Mouse (Mus musculus) thymus, adult 18-20 months (tissue): ENCODE measurements around the gene Tfr2.

Experiments used
- DNase-seq, 2 experiments: peaks; one replicate each; pipeline ENCODE4 v3.0.0; 2022; ENCODE audit warnings: mixed read lengths in 2 of 2

Tfr2 gene

DNA sequence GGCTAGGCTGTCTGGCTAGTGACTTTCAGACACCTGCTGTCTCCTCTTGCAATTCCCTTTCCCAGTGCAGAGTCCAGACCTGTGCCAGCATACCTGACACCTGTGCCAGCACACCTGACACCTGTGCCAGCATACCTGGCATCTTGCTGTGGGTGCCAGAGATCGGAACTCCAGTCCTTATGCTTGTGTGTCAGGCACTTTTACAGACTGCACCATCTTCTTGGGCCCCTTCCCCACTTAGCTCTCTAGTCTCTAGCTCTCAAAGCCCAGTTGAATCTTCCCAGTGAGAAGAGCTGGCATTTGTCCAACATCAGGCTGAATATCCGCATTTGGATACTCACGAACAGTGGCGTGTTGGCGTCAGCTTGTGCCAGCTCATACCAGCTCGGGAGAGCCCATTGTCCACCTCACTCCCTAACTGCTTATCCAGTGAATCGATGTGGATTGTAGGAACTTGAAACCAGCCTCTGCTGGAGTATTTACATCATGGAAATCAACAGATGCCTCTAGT, 30.3 kb upstream of the Tfr2 start:
- no peak for DNase-seq

DNA sequence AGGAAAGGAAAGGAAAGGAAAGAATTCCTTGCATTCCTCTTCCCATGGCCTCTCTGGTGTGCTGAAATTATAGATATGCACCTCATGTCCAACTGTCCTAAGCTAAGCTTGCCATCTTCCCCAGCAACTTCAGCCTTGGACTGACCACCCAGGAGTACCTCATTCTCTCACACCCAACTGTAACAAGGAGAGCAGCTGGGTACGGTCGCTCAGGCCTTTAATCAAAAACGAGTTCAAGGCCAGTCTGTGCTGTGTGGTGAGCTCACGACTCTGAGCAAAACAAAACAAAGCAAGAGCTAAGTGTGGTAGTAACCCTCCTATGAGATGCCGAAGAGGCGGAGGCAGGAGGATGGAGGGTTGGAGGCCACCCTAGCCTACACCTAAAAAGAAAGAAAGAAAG, 28.6 kb upstream of the Tfr2 start:
- no peak for DNase-seq

DNA sequence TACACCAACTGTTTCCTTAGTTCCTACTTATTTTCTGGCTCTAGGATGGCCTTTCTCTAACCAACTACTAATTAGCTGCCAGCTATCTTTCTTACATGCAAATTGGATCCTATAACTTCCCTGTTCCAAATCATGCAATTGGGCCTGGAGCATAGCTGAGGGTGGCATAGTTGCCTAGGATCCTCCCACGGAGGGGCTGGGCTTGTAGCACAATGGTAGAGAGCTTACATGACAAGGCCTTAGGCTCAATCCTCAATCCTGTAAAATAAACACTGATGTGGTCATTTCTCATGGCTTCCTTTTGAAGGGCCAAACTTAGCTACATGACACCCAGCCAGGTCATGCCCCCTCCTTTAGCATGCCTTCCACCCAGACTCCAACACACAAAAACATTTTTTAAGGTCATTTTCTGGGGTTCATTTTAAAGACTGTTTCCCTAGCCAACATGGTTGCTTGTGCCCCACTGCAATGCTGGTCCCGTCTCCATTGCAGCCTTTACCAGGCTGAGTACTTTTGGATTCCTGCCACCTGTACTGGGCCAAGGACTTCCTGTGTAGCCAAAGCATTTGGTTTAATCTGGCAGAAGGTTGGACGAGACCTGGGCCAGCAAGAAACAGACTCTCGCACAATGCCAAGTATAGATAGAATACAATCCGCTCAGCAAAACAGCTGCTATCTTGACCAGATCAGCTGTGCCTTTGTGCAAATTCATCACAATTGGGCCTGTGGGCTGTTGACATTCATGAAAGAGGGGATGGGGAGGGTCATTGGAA, 27.7 kb upstream of the Tfr2 start:
- no peak for DNase-seq

DNA sequence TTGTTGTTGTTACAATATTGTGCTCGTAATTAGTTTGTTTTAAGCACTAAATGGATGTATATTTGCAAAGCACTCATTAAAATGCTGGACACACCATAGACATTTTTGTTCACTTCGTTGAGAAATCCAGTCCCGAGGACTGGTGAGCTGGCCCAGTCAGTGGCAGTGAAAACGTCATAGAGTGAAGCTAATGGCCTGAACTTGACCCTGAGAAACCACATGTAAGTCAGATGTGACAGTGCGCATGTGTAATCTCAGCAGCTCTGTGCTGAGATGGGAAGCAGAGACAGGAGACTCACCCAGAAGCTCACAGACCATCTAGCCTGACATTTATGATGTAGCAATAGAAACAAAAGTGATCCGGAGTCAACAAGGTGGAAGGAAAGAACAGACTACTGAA, 24.7 kb upstream of the Tfr2 start:
- DNase-seq, result no peak

DNA sequence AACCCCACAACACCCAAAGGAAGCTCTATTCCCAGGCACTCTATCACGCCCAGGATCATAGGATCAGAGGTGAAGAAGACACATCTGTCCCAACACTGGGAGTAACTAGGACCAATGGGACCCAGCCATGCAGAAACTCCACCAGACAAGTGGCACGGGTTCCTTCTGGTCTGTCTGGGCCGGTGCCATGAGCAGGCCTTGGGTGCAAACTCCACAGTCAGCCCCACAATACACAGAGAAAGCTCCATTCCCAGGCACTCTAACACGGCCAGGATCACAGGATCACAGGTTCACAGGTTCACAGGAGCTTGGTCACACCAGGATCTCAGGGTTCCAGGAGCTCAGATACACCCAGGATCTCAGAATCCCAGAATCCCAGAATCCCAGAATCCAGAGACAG, 24.0 kb upstream of the Tfr2 start:
- no peak for DNase-seq

DNA sequence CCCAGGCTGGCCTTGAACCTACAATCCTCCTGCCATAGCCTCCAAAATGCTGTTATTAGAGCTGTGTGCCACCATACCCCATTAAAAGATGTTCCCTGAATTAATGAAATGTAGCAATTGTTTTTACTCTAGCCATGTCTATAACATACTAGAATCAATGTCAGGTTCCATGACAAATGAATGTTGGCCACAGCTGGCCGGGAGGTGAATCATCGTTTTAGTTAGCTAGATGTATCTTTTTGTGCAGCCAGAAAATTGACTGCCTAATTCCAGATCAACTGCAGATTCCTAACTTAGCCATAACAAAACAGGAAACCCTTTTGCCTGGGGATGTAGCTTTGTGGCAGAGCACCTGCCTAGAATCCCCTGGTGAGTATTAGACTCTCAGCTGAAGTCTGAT, 19.8 kb upstream of the Tfr2 start:
- no peak for DNase-seq

DNA sequence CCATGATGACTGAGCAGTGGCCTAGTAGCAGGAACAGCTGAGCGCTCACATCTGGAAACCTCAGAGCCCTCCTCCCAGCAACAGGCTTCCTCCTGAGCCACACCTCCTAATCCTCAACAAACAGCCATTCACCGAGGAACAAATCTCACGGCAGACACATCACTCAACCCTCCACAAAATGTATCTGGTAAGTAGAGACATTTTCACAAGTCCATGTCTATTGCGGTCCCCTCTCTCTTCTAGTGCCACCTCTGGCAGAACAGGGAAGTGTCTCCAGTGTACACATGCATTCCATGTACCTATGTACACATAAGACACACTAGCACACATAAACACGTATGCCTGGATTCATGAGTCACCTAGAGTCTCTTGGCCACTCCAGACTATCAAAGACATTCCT, 18.5 kb upstream of the Tfr2 start:
- DNase-seq, result no peak

DNA sequence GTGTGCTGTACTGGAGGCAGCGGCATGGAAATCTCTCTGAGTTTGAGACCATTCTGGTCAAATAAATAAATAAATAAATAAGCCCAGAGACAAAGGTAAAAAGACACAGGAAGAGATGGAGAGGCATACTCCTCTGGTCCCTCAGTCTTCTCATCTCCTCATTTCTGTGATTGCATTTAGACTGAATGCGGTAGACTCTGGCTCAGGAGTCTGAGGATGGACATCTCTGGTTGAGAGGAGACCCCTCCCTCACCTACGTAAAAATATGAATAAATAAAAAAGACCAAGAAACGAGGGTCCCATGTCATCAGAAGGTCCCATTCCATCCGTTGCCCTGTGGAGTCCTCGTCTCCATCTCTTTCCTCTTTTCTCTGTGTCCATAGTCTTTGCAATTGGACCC, 16.6 kb upstream of the Tfr2 start:
- no peak for DNase-seq

DNA sequence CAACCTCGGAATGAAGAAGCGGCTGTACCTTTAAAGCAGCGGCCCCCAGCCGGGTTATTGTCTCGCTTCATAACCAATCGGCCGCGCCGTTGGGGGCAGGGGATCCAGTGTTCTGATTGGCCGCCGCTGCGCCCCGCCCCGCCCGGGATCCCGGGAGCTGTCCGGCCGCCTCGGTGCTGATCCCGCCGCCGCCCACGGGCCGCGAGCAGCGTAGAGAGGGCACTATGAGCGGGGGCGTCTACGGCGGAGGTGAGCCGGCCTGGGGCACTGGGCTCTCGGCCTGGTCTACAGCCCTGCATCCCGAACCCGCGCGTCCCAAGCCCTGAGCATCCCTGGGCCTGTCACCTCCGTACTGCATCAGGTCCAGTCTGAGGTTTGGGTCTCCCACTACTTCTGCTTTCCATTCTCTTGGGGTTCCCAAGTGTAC, 16.2 kb upstream of the Tfr2 start, which contains the start of gene Actl6b:
Actl6b (plus strand) TSS at position 107 of the 427 bp plus-strand sequence.
- DNase-seq, result peak in 1 of 2 experiments; percentile 26

DNA sequence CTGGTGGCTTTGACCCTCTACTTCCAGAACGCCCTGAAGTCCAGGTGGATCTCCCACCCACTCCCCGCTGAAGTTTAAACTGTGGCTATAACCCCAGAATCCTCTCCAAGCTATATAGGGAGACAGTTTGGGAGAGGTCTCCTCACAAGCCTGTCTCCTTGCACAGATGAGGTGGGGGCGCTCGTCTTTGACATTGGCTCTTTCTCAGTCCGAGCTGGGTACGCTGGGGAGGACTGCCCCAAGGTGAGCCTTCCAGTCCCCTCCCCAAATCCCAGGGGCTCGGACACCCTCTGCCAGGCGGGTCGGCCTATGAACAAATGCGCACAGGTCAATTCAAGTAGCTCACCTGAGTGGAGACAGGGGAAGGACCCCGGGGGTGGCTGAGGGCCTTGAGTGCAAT, 15.7 kb upstream of the Tfr2 start:
- DNase-seq, result no peak

DNA sequence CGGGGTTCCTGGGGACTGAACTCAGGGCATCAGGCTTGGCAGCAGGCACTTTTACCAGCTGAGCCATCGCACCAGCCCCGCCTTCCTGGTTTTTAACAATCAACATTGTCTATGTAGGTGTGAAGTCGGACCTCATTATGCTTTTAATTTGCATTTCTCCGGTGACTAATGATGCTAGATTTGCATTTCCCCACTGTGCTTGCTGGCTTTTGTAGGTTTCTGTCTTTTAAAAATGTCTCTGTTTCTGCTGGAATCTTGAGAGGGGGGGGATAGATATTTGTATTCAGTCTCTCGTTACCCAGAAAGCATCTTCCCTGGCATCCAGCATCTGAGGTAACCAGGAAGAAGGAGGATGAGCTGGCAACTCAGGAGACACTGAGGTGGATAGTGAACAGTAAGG, 8.1 kb upstream of the Tfr2 start:
- DNase-seq, result no peak

DNA sequence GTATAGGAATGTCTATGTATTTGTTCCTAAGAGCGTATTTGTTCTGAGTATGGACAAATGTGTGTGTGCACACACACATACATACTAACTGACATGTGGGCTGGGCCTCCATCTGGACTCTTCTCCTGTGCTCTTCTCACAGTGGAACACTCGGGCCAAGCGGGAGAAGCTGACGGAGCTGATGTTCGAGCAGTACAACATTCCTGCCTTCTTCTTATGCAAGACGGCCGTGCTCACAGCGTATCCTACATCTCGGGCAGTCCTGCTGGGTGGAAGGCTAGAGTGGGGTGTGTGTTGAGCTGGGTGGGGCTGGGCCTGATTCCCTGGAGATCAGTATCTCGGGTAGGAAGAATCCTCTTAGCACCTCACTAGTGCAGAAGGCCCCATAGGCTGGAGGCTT, 6.7 kb upstream of the Tfr2 start:
- DNase-seq, result no peak

DNA sequence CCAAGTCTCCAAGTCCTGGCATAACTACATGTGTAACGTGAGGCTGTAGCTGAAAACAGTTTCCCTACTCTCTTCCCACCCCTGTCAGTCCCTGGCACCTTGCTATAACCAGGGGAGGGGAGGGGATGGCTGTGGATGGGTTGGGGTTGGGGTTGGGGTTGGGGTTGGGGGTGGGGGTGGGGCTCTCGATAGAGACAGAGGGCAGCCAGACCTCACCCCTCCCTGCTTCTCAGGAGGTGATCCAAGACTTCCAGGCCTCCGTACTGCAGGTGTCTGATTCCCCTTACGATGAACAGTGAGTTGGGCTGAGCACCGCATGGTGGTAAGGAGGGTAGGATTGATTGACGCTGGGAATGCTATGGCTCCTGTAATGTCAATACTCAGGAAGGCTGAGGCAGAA, 3.9 kb upstream of the Tfr2 start:
- DNase-seq, result no peak

DNA sequence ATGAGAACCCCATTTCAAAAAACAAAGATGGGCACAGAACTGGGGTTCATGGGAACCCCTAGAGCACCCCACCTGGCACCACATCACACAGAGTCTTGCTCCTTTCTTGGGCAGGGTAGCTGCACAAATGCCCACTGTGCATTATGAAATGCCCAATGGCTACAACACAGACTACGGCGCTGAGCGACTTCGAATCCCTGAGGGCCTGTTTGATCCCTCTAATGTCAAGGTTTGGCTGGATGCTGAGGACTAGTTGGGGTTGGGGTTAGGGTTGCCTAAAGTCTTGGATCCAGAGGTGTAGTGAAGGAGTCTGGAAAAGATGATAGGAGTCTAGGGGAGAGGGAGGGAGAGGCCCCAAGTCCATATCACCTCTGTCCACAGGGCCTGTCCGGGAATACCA, 3.2 kb upstream of the Tfr2 start:
- no peak for DNase-seq

DNA sequence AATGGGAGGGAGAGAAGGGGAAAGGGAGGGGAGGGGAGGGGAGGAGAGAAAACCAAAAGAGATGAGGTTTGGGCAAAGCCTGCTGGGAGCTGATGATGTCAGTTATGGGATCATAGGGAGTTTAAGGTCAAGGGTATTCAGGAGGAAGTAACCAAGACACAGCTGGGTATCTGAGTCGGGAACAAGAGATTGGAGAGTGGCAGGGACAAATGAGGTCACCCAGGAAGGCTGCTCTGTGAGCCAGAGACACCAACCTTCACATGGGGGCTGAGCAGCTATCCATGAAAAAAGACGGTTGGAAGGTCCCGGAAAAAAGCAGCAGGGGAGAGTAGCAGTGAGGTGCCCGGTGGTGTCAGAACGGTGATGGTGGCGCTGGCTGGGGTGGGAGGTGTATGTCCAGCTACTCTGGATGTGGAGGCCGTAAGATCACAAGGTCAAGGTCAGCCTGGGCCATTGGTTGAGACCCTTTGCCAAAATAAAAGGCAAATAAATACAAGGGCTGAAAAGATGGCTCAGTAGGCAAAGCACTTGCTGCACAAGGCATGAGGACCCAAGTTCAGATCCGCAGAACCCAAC, 1.3 kb upstream of the Tfr2 start:
- no peak for DNase-seq

DNA sequence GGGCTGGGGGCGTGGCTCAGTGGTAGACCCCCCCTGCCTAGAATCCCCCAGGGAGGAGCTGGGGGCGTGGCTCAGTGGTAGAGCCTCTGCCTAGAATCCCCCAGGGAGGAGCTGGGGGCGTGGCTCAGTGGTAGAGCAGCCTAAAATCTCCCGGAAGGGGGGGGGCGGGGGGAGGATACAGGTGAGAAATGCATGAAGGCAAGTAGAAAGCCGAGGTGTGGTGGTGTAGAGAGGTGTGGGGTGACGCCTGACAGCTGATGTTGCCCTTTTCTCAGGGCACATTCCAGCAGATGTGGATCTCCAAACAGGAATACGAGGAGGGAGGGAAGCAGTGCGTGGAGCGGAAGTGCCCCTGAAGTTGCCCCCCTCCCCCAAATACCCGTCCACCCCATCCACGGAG, 609 bp upstream of the Tfr2 start:
- DNase-seq, result no peak

DNA sequence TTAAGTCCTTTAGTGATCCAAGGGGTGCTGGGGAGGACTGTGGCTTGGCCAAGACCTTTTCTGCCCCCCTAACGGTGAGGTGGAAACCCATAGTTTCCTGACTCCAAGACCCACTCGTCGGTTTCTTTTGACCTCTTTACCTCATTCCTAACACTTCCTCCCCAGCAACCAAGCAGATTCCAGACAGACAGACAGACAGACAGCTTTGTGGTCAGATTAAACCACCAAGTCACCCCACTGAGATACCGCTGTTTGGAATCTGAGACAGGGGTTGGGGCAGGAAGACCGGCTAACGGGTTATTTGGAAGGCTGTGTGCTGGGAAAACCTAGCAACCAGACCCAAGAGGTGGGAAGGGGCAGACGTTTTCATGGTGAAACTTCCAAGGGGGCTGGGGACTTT, 541 bp downstream of the Tfr2 start:
- no peak for DNase-seq

DNA sequence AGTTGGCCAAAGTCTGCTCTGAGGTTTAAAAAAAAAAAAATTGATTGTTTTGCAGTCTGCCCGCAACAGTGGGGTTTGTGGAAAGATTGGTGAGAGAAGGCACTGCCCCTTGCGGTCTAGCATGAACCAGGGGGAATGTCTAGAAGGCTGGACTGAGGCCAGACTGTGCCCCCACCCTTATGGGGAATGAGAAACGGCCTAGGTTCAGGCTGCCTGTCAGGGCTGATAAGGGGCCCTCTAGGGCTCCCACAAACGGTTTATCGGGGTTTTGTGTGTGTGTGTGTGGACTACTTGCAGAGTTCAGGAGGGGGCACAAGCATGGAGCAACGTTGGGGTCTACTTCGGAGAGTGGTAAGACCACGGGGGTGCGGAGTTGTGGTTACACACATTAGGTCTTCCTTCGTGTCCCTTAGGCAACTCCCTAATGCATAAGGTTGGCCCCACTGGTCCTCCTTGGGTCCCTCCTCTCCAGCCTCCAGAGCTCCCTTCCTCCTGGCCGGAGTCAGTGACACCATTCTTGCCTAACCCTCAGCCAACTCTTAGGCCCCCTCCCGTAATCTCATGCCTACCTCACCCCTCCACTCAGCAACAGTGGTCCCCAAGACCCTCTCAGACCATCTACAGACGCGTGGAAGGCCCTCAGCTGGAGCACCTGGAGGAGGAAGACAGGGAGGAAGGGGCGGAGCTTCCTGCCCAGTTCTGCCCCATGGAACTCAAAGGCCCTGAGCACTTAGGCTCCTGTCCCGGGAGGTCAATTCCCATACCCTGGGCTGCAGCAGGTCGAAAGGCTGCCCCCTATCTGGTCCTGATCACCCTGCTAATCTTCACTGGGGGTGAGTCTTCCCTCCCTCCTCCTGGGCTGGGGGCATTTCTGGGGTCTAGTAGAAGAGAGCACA, 1.3 kb downstream of the Tfr2 start:
- DNase-seq, result no peak

DNA sequence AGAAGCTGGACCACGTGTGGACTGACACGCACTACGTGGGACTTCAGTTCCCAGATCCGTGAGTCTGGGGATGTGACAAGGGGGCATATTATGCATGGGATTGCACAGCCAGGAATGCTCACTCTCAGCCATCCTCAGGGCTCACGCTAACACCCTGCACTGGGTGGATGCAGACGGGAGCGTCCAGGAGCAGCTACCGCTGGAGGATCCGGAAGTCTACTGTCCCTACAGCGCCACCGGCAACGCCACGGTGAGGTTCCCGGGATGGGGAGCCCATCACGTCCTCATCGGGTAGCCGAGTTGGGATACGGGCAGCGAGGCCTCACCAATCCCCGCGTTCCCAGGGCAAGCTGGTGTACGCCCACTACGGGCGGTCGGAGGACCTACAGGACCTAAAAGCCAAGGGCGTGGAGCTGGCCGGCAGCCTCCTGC, 4.8 kb downstream of the Tfr2 start:
- no peak for DNase-seq

DNA sequence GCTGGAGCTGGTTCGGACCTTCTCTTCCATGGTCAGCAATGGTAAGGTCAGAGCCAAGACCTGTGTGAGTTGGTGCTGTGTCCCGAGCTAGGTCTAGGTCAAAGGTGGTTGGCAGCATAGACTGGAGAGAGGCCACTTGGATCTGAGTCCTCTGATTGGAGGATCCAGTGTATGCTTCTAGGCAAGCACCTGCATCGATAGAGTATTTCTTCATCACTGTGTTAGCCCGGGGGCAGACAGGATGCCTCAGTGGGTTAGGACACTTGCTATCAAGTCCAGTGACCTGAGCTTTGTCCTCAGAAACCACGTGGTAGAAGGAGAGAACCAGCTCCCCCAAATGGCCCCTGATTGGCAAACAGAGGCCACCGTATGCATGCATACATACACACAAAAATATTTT, 10.6 kb downstream of the Tfr2 start:
- DNase-seq, result no peak

DNA sequence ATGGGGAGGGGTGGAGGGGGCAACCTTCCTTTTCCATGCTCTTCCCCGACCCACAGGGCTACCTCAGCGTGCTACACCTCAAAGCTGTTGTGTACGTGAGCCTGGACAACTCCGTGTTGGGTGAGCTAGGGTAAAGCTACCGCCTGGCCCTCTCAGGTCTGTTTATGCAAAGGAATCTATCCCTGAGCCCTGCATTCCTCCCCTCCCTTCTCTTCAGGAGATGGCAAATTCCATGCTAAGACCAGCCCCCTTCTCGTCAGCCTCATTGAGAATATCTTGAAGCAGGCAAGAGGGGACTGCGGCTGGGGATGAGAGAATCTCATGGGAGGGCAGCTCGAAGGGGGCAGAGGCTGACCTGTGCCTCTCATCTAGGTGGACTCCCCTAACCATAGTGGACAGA, 13.1 kb downstream of the Tfr2 start:
- no peak for DNase-seq

DNA sequence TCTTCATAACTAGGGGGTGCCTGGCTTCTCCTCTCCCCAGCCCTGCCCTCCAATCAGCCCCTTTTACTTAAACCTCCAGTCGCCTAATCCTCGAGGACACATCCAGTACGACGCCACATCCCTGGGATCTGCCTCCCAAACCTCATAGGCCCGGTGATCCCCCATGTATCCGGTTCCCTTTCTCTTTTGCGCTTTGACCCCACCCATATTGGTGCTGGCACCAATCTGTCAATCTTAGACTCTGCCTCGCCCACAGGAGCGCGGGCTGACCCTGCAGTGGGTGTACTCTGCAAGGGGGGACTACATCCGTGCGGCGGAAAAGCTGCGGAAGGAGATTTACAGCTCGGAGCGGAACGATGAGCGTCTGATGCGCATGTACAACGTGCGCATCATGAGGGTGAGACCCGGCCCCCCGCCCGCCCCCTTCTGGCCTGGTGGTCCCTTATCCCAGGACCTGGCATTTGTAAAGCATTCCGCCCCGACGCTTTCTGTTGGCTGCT, 14.1 kb downstream of the Tfr2 start:
- DNase-seq, result no peak

DNA sequence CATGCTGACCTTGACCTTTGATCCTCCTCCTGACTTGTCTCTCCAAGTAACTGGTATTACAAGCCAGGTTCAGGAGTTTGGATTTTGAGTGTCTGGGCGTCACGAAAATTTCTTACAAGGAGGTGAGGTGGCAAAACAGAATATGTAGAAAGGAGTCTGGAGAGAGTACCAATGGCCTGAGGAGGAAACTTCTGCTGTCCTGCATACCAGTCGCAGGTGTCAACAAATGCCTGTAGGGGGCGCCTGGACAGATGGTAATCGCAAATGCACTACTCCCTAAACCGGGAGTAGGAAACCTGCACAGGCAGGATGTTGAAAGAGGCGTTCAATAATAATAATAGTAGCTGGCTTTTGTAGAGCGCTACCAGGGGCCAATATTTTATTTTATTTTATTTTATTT, 15.3 kb downstream of the Tfr2 start:
- peak in 1 of 2 experiments; percentile 49 for DNase-seq
